Mouse (Mus musculus) E14TG2a.4 (cell line): Measurements from ENCODE around the gene Prr7.

Experiments
- H3K27me3 ChIP-seq: 2 replicates; pipeline ENCODE4 v1.6.1; 2014; ENCODE audit warnings: low read length, control low read depth; ENCODE audit not compliant: insufficient read depth
- H3K36me3 ChIP-seq: 2 replicates; pipeline ENCODE4 v1.6.1; 2014; ENCODE audit warnings: low read length, control low read depth; ENCODE audit not compliant: insufficient read depth
- H3K4me1 ChIP-seq: replicated peaks from 2 replicates; pipeline ENCODE4 v1.6.1; 2014; ENCODE audit warnings: low read depth, low read length, control low read depth
- H3K4me3 ChIP-seq: replicated peaks from 2 replicates; pipeline ENCODE4 v1.5.1; 2014; ENCODE audit warnings: mild to moderate bottlenecking, low read length
- H3K9me3 ChIP-seq: 2 replicates; pipeline ENCODE4 v1.6.1; 2014; ENCODE audit warnings: low read length, control low read depth
- CTCF ChIP-seq: conservative IDR thresholded peaks from 2 replicates; pipeline ENCODE4 v1.5.1; 2014; ENCODE audit warnings: low read length
- NANOG ChIP-seq: IDR thresholded peaks from 2 replicates; pipeline ENCODE4 v1.6.1; 2014; ENCODE audit warnings: borderline replicate concordance, low read length, mixed read lengths
- POU5F1 ChIP-seq: IDR thresholded peaks from 2 replicates; pipeline ENCODE4 v1.6.1; 2014; ENCODE audit warnings: low read length, borderline replicate concordance

The Prr7 gene

GRCm38 (mm10) chr13:55446483-55447105 is 17.5 kb upstream of the Prr7 start:
- Histone ChIP-seq H3K27me3 (no peaks in the 10 kb centered on the region), H3K4me3 (peak overlapping the region; percentile 98), H3K4me1 (peaks cover 80% of the 10 kb centered on the region), H3K9me3 (no peaks in the 10 kb centered on the region), H3K36me3 (peaks cover 50% of the 10 kb centered on the region)
- TF ChIP-seq NANOG (no peak), CTCF (no peak), POU5F1 (no peak)

- no peaks in the 10 kb centered on the region for H3K9me3 ChIP-seq
- H3K36me3 ChIP-seq: peaks cover 60% of the 10 kb centered on the region
- peaks cover 81% of the 10 kb centered on the region for H3K4me1 ChIP-seq
- no peaks in the 10 kb centered on the region for H3K27me3 ChIP-seq
- no peak for TF ChIP-seq CTCF
- TF ChIP-seq POU5F1: no peak
- no peak for TF ChIP-seq NANOG
- H3K4me3 ChIP-seq: peak overlapping the region; percentile 98
Measured at GRCm38 (mm10) chr13:55447543-55447943, 16.5 kb upstream of the Prr7 start.

GRCm38 (mm10) chr13:55448131-55448530 is 15.9 kb upstream of the Prr7 start:
- Histone ChIP-seq H3K9me3 (no peaks in the 10 kb centered on the region), H3K4me1 (peaks cover 81% of the 10 kb centered on the region), H3K4me3 (peak overlapping the region; percentile 98), H3K27me3 (no peaks in the 10 kb centered on the region), H3K36me3 (peaks cover 66% of the 10 kb centered on the region)
- TF ChIP-seq CTCF (no peak), NANOG (no peak), POU5F1 (no peak)

DNA sequence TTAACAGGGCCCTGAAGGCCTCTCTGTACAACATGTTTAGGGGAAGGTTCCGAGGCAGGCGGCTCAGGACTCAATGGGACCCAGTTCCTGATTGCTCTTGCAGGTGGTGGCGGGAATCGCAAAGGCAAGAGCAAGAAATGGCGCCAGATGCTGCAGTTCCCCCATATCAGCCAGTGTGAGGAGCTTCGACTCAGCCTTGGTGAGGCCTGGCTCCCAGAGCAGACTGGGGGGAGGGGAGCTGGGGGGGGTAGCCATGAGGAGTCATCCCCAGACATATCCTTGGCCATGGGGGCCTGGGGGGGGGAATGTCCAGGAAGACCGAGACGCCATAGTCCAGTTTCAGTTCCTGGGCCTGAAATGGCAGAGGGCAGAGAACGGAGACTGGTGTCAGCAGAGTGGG is 14.9 kb upstream of the Prr7 start:
- peak overlapping the region; percentile 98 for H3K4me3 ChIP-seq
- peaks cover 83% of the 10 kb centered on the region for H3K4me1 ChIP-seq
- no peaks in the 10 kb centered on the region for H3K9me3 ChIP-seq
- TF ChIP-seq NANOG (no peak), POU5F1 (no peak), CTCF (no peak)
- no peaks in the 10 kb centered on the region for H3K27me3 ChIP-seq
- peaks cover 77% of the 10 kb centered on the region for H3K36me3 ChIP-seq

- TF ChIP-seq POU5F1: no peak
- TF ChIP-seq CTCF: peak; percentile 20; the same call in 1 of the 2 replicates
- no peaks in the 10 kb centered on the region for H3K9me3 ChIP-seq
- H3K36me3 ChIP-seq: peaks cover 83% of the 10 kb centered on the region
- no peaks in the 10 kb centered on the region for H3K27me3 ChIP-seq
- peaks cover 85% of the 10 kb centered on the region for H3K4me1 ChIP-seq
- peak overlapping the region; percentile 98 for H3K4me3 ChIP-seq
Measured at GRCm38 (mm10) chr13:55449679-55450441, 14.2 kb upstream of the Prr7 start.

DNA sequence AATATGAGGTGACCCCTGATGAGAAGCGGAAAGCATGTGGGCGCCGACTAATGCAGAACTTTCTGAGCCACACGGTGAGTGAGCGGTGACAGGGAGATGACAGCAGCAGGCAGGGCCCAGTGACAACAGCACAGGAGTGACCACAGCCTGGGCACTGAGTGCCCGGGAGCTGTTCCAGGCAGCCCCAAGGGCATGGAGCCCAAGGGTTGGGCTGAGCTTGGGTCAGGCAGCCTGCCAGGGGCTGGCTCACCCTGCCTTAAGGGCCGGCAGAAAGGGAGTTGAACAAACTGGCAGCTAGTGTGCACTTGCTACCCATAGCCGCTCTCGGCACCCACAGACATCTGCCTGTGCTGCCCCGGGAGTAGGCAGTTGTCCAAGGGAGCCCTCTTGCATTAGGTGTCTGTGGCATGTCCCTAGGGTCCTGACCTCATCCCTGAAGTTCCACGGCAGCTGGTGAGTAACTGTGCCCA is 13.5 kb upstream of the Prr7 start:
- H3K4me3 ChIP-seq: peak overlapping the region; percentile 51
- no peaks in the 10 kb centered on the region for H3K9me3 ChIP-seq
- no peaks in the 10 kb centered on the region for H3K27me3 ChIP-seq
- TF ChIP-seq POU5F1: no peak
- H3K36me3 ChIP-seq: peaks cover 90% of the 10 kb centered on the region
- peaks cover 85% of the 10 kb centered on the region for H3K4me1 ChIP-seq

DNA sequence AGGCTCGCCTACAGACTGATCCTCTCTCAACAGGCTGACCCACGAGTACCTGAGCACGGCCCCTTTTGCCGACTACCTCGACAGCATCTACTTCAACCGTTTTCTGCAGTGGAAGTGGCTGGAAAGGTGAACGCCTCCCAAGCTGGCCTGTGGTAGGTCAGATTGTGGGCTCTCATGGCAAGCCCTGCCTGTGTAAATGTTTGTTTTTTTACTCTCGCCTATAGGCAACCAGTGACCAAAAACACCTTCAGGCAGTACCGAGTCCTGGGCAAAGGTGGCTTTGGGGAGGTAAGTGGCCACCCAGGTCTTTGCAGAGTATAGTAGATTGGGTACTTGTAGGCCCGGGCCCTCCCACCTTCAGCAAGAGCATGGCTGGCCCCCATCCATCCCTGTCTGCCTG is 12.8 kb upstream of the Prr7 start:
- Histone ChIP-seq H3K4me1 (peaks cover 83% of the 10 kb centered on the region), H3K36me3 (peaks cover 97% of the 10 kb centered on the region), H3K27me3 (no peaks in the 10 kb centered on the region), H3K9me3 (no peaks in the 10 kb centered on the region), H3K4me3 (peak overlapping the region; percentile 51)
- no peak for TF ChIP-seq NANOG
- no peak for TF ChIP-seq CTCF
- no peak for TF ChIP-seq POU5F1

DNA sequence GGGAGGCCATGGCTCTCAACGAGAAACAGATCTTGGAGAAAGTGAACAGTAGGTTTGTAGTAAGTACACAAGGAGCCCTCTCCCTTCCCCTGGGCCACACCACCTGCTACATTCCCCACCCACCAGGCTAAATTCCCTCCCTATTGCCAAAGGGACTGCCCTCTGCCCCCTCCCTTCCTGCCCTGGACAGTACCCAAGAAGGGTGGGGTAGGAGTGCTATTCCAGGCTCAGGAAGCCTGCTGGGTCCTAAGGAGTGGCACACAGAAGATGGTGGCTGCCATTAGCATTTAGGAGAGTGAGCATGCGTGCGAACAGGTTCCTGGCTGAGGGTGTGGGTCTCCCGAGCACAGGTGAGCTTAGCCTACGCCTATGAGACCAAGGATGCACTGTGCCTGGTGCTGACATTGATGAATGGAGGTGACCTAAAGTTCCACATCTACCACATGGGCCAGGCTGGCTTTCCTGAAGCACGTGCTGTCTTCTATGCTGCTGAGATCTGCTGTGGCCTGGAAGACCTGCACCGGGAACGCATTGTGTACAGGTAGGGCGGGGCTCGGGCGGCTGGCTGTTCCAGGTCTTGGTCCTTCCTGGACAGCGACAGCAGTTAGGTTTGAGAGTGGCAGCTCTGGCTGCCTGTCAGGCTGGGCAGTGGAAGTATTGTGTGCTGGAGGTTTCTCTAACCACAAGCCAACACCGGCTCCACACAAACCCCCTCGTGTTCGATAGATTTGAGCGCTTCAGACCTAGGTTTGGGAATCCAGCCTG is 12.1 kb upstream of the Prr7 start:
- TF ChIP-seq POU5F1: no peak
- Histone ChIP-seq H3K9me3 (no peaks in the 10 kb centered on the region), H3K36me3 (peaks cover 97% of the 10 kb centered on the region), H3K4me1 (peaks cover 79% of the 10 kb centered on the region), H3K27me3 (no peaks in the 10 kb centered on the region), H3K4me3 (peak overlapping the region; percentile 51)
